Mouse (Mus musculus) lung, postnatal 10 days (tissue): ENCODE measurements around the gene Exph5.

ENCODE experiments used
- DNase-seq: peaks from one replicate; pipeline ENCODE4 v3.0.0; 2021

The Exph5 gene

DNA sequence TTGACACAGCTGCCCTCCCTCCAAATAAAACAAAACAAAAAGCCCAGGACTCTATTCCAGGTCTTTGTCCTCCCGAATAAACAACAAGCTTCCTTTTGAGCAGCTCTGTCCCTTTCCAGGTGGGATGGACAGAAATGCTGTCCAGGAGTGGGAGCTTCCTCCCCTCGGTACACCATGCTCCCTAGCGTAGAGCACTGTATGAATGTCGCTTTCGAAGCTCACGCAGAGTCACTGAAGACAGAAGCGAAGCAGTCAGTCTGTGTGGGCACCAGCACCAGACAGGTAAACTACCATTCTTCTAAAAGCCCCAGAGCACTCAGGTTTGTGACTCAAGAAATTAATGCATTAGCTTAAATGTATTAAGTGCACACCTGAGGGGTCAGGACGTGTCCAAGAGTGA, 20.2 kb downstream of the Exph5 start:
- no peak for DNase-seq

GRCm38 (mm10) chr9:53323419-53324251, 22.2 kb downstream of the Exph5 start:
- DNase-seq = peak; percentile 37

DNA sequence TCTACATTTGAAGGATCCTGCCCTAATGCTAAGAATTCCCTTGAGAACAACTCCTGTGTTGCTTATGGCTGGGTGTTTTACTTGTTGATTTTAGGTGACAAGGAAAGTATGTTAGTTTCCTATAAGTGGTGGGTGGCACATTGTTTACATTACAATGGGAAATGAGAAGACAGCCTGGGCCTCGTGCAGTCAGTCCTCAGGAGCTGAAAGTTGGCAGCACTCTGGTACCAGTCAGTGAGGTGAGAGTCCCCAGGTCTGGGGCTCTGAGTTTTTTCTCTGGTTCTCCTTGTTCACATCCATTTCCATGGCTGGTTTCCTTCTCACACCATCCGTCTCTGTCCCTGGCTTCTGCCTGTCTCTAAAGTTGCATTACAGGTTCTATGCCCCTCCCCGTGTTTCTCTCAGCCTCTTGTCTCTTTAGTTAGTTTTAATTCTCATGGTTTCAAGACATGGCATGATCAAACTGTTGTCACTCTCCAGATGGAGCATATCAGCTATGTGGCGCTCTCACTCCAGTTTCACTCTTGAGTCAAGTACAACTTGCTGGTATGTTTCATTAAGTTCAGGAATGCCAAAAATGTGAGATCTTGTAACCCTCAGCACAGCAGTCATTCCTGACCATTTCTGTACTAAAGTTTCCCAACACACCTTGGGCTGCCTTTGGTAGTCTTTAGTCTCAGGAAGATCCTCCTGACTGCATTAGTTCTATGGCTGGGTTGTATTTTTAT, 24.1 kb downstream of the Exph5 start:
- DNase-seq = peak; percentile 50

GRCm38 (mm10) chr9:53328203-53328602, 26.7 kb downstream of the Exph5 start:
- no peak for DNase-seq

- DNase-seq = no peak
These were observed 28.1 kb downstream of the Exph5 start for GRCm38 (mm10) chr9:53329301-53330206.

GRCm38 (mm10) chr9:53330247-53330646, 28.8 kb downstream of the Exph5 start:
- DNase-seq = no peak

DNA sequence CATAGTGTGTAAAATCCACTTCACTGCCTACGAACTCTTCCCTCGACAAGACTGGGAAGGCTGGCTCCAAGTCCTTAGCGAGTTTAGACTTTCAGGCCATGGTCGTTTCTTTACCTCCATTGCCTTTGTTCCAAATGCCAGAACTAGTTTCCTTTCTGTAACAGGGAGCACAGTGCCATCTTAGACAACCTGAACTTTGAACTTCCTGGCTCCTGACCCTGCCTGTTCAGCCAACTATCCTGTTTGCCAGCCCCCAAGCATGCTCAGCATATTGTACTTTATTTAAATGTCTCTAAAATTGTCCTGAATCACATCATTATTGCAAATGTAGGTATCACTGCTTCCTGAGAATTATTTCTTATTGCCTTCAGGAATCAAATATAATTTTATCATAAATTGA, 32.0 kb downstream of the Exph5 start:
- no peak for DNase-seq

GRCm38 (mm10) chr9:53335131-53335530, 33.7 kb downstream of the Exph5 start:
- no peak for DNase-seq

DNA sequence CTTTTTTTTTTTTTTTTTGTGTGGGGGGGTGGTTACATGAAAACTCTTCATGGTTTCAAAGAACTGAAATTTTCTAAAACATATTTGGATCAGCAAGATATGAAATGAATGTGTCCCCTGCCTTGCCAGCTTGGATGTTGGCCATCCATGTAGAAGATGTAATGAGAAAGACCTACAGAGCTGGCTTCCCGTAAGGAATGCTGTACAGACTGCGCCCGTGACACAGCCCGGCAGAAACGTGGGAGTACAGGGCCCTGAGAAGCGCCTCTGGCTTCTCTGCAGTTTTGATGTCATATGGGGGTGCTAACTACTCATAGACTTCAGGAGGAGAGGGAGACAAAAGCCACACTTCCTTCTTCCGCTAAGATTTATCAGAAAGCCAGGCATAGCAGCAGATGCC, 38.1 kb downstream of the Exph5 start:
- DNase-seq = no peak

DNA sequence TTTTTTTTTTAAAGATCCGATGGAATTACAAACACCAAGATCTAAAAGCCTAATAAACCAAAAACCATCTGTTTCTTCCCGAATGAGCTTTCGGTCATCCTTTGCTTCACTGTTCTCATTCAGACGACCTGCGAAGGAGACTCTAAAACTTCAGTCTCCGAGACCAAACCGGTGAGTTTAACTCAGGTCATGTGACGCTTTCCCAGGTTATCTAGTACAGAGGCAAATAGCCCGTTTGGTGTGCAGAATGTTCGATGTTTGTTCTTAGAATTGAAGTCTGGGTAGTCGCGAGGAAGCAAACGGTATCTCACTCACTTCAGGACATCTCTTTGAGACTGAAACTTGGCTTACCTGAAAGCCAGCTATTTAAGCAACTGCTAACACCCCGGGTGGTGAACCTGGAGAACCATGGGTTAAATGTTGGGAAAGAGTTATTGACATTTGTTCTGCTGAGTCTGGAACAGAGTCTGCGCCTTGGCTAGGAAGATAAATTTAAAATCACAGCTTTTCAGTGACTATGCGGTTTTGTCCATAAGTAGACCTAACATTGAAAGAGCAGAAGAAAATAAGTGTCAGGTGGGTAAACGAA, 39.0 kb downstream of the Exph5 start:
- peak; percentile 12 for DNase-seq

GRCm38 (mm10) chr9:53340969-53341368, 39.5 kb downstream of the Exph5 start:
- peak; percentile 32 for DNase-seq

GRCm38 (mm10) chr9:53341981-53342380, 40.5 kb downstream of the Exph5 start:
- DNase-seq = no peak

GRCm38 (mm10) chr9:53344646-53345432, 43.4 kb downstream of the Exph5 start:
- DNase-seq = no peak

- no peak for DNase-seq
These were observed 44.3 kb downstream of the Exph5 start for GRCm38 (mm10) chr9:53345728-53346127.

DNA sequence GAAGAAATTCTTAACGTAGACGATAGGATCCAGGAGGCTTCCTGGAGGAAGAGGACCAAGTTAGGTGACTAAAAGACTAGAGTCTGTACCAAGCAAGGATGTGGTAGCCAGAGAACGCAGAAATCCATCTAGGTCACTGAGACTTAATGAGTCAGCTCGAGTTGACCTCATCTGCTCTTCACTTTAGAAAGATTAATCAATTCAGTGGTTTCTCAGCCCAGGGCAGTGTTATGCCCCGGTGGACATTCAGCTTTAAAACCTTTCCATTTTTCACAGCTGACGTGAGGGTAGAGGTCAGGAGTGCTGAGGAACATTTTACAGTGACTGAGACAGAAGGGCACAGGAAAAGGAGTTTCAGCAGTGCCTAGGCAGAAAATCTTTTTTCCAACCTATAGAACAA, 44.9 kb downstream of the Exph5 start:
- no peak for DNase-seq

- DNase-seq = no peak
These were observed 47.7 kb downstream of the Exph5 start for GRCm38 (mm10) chr9:53349211-53349610.

DNA sequence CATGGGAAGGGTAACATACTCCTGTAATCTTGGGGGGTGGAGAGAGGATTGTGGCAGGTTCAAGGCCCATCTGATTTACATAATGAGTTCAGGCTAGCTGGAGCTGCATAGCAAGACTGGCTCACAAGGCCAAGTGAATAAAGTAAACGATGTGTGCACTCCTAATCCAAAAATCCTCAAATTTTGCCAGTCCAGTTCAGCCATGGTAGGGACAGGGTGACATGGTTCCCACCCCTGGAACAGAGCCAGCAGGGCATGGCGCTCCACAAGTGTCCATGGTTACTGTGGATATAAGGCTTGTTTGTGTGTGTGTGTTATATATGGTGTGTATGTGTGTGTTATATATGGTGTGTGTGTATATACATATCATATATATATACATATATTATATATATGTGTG, 48.9 kb downstream of the Exph5 start:
- DNase-seq = no peak

DNA sequence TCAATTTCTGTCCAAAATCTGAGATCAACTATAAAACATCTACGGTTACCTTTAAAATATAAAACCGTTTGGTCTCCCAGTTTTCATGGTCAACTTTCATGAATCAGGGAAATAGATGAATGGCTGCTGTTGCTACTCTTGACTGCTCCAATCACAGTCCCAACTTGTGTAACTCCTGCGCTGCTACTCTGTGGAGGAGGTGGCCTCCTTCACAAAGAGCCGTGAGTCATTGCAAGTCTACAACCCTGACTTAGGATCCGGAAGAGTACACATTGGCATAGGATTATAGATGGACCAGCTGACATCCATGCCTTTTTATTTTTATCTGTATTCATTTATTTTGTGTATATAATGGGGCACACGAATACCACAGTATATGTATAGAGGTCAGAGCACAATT, 50.4 kb downstream of the Exph5 start:
- DNase-seq = no peak

DNA sequence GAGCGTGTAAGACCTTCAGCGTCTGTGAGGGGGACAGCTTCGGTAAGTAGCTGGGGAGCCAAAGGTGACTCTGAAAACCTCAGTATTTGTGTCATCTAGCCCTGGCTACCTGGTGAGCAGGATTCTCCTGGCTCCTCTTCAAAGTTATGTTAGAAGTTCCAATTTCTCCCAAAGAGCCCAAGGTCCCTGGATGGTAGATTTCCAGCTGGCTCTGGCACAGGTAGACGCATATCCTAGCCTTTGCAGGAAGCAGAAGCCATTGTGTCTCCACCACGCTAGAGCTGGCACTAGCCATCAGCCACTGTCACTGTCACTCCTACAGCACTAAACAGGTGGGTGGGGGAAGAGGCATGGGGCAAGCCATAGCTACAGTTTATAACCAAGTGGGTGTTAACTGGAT, 51.7 kb downstream of the Exph5 start:
- no peak for DNase-seq

DNA sequence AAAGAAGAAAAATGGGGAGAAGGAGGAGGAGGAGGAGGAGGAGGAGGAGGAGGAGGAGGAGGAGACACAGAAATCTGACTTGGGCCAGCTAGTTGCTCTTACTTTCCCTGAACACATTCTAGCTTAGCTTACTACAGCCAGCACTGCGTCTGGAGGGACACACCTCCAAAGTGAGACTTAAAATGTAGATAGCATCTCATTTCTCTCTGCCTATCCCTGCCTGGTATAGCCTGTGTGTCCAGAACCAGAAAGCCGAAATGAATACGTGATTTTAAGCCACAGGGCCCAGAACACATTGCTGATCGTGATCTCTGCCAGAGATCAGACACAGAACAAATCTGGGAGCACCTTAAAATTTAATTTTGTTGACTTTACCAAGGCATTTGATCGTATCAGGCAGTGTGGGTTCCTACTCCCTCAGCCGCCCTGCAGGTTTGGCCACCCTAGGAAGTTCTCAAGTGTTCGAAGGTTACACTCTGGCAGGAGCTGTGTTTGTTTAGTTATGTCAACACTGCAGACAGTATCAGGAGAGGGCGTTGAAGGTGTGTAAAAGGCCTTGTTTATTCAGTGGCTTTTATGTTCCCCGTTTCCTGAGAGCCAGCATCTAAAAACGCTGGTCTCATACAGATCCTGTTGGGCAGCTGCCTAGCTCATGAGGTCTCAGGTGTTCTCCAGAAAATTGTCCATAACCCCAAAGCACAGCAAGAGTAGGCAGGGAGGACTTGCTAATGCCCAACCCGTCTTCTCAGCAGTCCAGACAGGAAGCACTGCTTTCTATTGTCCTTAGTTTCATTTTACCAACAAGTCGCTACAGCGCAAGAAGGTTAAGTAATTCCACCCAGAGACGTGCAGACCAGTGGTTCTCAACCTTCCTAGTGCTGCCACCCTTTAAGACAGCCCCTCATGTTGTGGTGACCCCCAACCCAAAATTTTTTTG, 55.0 kb downstream of the Exph5 start:
- peak; percentile 70 for DNase-seq

DNA sequence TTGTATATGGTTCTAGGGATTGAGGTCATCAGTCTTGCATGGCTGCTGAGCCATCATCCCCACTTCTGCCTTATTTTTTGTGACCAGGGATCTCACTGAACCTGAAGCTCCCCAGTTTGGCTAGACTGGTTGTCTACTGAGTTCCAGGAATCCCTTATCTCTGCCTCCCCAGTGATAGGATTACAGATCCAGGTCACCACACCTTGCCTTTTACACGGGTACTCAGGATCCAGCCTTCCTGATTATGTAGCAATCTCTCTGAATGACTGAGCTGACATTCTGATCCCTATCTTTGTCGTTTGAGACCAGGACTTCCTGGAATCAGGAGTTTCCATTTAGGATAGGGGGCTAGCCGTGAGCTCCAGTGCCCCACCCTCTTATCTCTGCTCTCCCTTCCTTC, 69.9 kb downstream of the Exph5 start:
- DNase-seq = no peak
